Mouse (Mus musculus) frontal cortex, adult 2 months (tissue): ENCODE measurements at regions not wholly inside any gene's neighbourhood (a gene's known extent, or its start where the extent isn't known, plus 50 kb on each side); places are given as distances from the start of the nearest gene placed in this dataset.

Experiments used
- DNase-seq, 2 experiments: peaks; one replicate each; pipeline ENCODE4 v3.0.0; 2022; ENCODE audit warnings: low spot score in 1 of 2; ENCODE audit errors: extremely low spot score in 1 of 2

GRCm38 (mm10) chr5:91198620-91199019, 59.2 kb downstream of the Areg start:
- peak; percentile 4 to 43 for DNase-seq

DNA sequence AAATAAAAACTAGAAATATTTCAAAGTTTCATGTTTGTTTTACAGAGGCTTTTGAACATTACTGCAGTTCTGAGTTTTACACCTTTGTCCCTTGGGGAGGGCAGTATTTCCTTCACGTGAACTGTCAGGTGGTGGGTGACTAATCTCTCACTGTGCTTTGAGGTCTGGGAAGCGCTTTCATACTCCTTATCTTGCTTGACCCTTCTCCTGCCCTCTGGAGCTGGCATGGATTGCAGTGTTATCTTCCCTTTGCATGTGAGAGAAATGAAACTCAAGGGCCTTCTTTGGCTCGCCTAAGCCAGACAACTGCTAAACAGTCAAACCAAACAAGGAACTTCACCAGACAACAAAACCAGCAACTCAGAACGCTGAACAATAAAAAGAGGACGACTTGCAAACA, 61.0 kb downstream of the Areg start:
- DNase-seq = no peak

GRCm38 (mm10) chr5:91204225-91205005, 65.0 kb downstream of the Areg start:
- DNase-seq = no peak

DNA sequence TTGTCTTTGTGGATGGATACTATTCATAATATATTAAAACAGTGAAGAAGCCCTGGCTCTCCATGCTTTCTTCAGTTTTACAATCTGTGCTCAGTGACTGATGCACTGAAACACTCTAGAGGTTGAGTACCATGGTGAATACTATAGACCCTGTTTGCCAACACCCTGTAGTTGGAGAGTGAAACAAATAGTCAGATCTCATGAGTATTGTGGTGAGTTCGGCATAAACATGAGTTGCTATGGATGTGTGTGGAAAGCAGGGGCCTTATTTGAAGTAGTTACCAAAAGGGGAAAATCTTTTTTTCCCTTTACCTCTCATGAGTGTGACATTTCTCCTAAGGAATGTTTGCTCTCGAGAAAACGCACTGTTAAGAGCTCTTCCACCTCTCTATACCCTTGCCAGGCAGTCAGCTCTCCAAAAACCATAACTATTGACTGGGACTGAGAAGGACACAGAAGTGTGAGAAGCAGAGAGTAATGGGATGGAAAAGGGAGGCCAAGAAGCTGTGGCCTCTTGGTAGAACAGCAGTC, 66.0 kb downstream of the Areg start:
- no peak for DNase-seq

GRCm38 (mm10) chr5:91206569-91207490, 67.4 kb downstream of the Areg start:
- DNase-seq = no peak

GRCm38 (mm10) chr5:91220174-91220573, 80.8 kb downstream of the Areg start:
- DNase-seq = no peak

- no peak for DNase-seq
These were observed 102.3 kb downstream of the Areg start for GRCm38 (mm10) chr5:91241656-91242055.

GRCm38 (mm10) chr5:91247444-91247843, 108.0 kb downstream of the Areg start:
- DNase-seq = no peak

- DNase-seq = no peak
These were observed 122.5 kb downstream of the Areg start for GRCm38 (mm10) chr5:91261895-91262294.

- no peak for DNase-seq
These were observed 123.1 kb downstream of the Areg start for GRCm38 (mm10) chr5:91262526-91262925.

GRCm38 (mm10) chr5:91270747-91271146, 131.3 kb downstream of the Areg start:
- DNase-seq = peak in 1 of 2 experiments; percentile 3

- no peak for DNase-seq
These were observed 131.4 kb downstream of the Btc start for GRCm38 (mm10) chr5:91271416-91271815.

GRCm38 (mm10) chr5:91274411-91274810, 128.4 kb downstream of the Btc start:
- no peak for DNase-seq

DNA sequence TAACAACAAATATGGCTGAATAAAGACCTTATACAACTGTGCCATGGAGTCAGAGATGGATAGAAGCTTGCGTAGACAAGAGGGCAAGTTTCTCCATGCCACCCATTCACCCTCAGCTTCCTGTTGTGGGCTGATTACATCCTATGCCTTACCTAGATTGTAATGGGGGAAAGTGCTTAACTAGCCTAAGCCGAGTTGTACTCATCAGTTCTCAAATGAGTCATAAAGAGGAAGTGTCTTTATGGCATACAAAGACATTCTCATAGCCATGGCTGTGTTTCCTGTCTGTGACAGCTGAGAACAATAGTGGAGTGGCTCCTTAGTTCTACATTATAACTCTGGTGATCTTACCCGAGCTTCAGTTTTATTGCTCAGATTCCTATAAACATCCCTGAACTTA, 124.3 kb downstream of the Btc start:
- DNase-seq = no peak

DNA sequence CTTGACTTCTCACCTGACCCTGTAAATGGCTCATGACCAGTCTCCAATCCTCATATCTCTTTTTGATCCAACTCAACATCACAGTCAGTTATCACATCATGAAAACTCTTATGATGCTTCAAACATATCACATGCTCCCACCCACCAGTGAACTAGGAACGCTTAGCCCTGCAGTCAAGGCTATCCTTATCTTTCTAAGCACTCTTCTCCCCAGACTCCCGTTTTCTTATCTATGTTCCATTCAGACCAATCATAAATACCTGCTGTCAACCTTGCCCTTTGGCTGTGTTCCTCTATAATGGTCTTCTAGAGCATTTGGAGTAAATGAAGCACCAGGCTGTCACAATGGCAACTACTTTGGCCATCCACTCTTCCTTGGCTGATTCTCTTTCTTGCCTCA, 123.3 kb downstream of the Btc start:
- no peak for DNase-seq

- no peak for DNase-seq
These were observed 119.8 kb downstream of the Btc start for GRCm38 (mm10) chr5:91282969-91283368.

DNA sequence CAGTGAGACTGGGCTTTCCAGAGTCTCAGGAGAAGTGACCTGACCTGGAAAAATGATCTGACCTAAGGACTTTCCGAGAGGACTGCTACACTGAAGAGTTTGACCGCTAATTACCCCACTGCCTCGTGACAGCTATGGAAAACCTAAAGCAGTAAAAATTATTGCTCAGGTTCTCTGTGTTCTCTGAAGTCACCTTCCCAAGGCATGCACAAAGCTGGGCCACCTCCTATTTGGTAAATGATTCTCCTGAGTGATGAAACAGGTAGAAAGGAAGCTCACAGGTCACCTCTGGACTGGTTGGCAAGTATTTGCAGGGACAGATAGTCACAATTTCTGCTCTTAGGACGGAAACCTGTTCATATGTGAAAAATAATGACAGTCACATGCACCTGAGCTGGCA, 109.7 kb downstream of the Btc start:
- DNase-seq = no peak

DNA sequence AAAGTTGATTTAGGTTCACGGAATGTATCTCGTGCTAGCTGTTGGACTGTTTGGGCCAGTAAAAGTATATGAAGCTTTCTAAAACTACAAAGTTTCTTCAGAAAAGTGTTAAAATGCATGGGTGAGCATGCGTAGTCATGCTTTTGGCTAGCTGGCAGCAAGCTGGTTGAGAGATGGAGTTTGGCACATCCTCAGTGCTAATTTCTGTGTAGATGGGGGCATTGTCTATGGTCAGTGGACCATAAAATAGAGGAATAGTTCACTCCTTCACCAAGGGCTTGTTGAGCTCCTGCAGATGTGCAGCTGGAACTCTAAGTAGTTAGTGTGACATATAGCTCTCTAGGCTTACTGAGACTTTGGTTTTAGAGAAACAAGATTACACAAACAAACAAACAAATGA, 107.8 kb downstream of the Btc start:
- no peak for DNase-seq

- peak in 1 of 2 experiments; percentile 57 for DNase-seq
These were observed 105.7 kb downstream of the Btc start for GRCm38 (mm10) chr5:91297068-91297467.

- no peak for DNase-seq
These were observed 100.7 kb downstream of the Btc start for GRCm38 (mm10) chr5:91302114-91302513.

GRCm38 (mm10) chr5:91302943-91303342, 99.9 kb downstream of the Btc start:
- no peak for DNase-seq
